Mouse (Mus musculus) limb, embryonic 14.5 days (tissue): ENCODE data around the gene Hsd17b13. TPM values are rescaled to one million over a fixed set of nuclear protein-coding genes. Genes with fewer than 3 reads are reported as not detected.

Experiments used
- ATAC-seq: fragments of 200-750 bp; cut with Nextera tagmentation; 2 replicates; pipeline ENCODE4 v1.8.0; 2017; ENCODE audit warnings: low read depth, moderate number of reproducible peaks, moderate TSS enrichment; ENCODE audit not compliant: low FRiP score
- DNase-seq: peaks from one replicate; pipeline ENCODE4 v3.0.0-alpha.2; 2015; ENCODE audit warnings: low spot score
- H3K27ac ChIP-seq: fragments of 300-500 bp; sonication (generic); replicated peaks from 2 replicates; pipeline ENCODE4 v1.5.1; 2014; ENCODE audit warnings: low read depth, mild to moderate bottlenecking, low read length, moderate library complexity, mixed read lengths
- H3K27me3 ChIP-seq: fragments of 300-500 bp; sonication (generic); 2 replicates; pipeline ENCODE4 v1.6.1; 2014; ENCODE audit warnings: low read length, mixed read lengths; ENCODE audit not compliant: control insufficient read depth, insufficient read depth
- H3K36me3 ChIP-seq: fragments of 300-500 bp; sonication (generic); 2 replicates; pipeline ENCODE4 v1.6.1; 2014; ENCODE audit warnings: mild to moderate bottlenecking, low read length, moderate library complexity, mixed read lengths; ENCODE audit not compliant: control insufficient read depth, insufficient read depth
- H3K4me1 ChIP-seq: fragments of 300-500 bp; sonication (generic); 2 replicates; pipeline ENCODE4 v1.6.1; 2014; ENCODE audit warnings: antibody characterized with exemption, low read length, mixed read lengths; ENCODE audit not compliant: control insufficient read depth, insufficient read depth
- H3K4me2 ChIP-seq: fragments of 300-500 bp; sonication (generic); replicated peaks from 2 replicates; pipeline ENCODE4 v1.6.1; 2014; ENCODE audit warnings: low read depth, mild to moderate bottlenecking, low read length, moderate library complexity; ENCODE audit not compliant: severe bottlenecking
- H3K4me3 ChIP-seq: fragments of 300-500 bp; sonication (generic); replicated peaks from 2 replicates; pipeline ENCODE4 v1.5.1; 2014; ENCODE audit warnings: low read length
- H3K9ac ChIP-seq: fragments of 300-500 bp; sonication (generic); 2 replicates; pipeline ENCODE4 v1.6.1; 2014; ENCODE audit warnings: mild to moderate bottlenecking, low read depth, low read length, moderate library complexity; ENCODE audit not compliant: severe bottlenecking
- H3K9me3 ChIP-seq: fragments of 300-500 bp; sonication (generic); 2 replicates; pipeline ENCODE4 v1.6.1; 2016; ENCODE audit warnings: low read length; ENCODE audit not compliant: control insufficient read depth
- POLR2A ChIP-seq: fragments of 200-500 bp; IDR thresholded peaks from 2 replicates; pipeline ENCODE4 v1.8.0; 2012; ENCODE audit warnings: inconsistent platforms, mild to moderate bottlenecking, moderate library complexity, borderline replicate concordance; ENCODE audit not compliant: insufficient read depth, insufficient read length; ENCODE audit errors: extremely low read depth
- WGBS: fragments of 180-500 bp; shearing (Covaris S2); extraction: QIAGEN DNeasy Blood & Tissue Kit; methylation state at CpG from one replicate; pipeline ENCODE4 v1.1.7; 2014; 5-methylcytosine and 5-hydroxymethylcytosine counted together
- polyA plus RNA-seq, 2 experiments: library from polyadenylated mRNA; depleted of rRNA in 1 of 2; stranded (reverse) in 1 of 2; unstranded in 1 of 2; fragments of >200 nt; fragmentation: Nextera tagmentation in 1 of 2; extraction: Ambion mirVana in 1 of 2; gene quantifications; 2 replicates each; pipeline versions ENCODE4 v1.2.1 to v1.2.3; 2012 to 2014

Gene Hsd17b13
- polyA plus RNA-seq, 2 experiments: 0.04 to 0.17 TPM

DNA sequence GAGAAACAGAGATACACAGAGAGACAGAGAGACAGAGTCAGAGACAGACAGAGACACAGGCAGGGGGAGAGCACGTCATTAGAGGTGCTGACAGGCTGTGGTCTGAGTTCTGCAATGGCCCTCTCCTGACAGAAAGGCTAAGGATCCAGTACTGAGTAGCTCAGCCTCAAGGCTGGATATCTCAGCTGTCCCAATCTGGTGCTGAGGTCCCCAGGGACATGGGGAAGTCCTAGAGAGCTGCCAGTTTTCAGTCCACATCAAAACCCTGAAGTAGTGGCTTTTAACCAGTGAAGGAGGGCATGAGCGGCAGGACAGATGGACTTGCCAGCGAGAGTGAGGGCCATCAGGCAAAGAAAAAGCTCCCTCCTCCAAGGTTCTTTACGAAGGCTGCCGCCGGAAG is 54.1 kb downstream of the Hsd17b13 start:
- Histone ChIP-seq H3K9ac (no peak overlapping the region), H3K36me3 (no peaks in the 10 kb centered on the region), H3K9me3 (no peaks in the 10 kb centered on the region), H3K4me2 (no peak overlapping the region), H3K4me1 (peaks cover 6% of the 10 kb centered on the region; the same call in 1 of the 2 replicates), H3K27me3 (no peaks in the 10 kb centered on the region), H3K27ac (no peak overlapping the region), H3K4me3 (no peak overlapping the region)
- WGBS: 84% methylated on average over 6 of the region's 6 CpGs
- TF ChIP-seq POLR2A: no peak
- ATAC-seq: no peak
- no peak for DNase-seq

GRCm38 (mm10) chr5:103922436-103922835 is 54.8 kb downstream of the Hsd17b13 start:
- Histone ChIP-seq H3K4me1 (no peaks in the 10 kb centered on the region), H3K4me3 (no peak overlapping the region), H3K9ac (no peak overlapping the region), H3K27me3 (no peaks in the 10 kb centered on the region), H3K4me2 (no peak overlapping the region), H3K9me3 (no peaks in the 10 kb centered on the region), H3K27ac (no peak overlapping the region), H3K36me3 (no peaks in the 10 kb centered on the region)
- TF ChIP-seq POLR2A: no peak
- ATAC-seq (no peak), DNase-seq (no peak)
- 70% methylated on average over 5 of the region's 5 CpGs for WGBS

DNA sequence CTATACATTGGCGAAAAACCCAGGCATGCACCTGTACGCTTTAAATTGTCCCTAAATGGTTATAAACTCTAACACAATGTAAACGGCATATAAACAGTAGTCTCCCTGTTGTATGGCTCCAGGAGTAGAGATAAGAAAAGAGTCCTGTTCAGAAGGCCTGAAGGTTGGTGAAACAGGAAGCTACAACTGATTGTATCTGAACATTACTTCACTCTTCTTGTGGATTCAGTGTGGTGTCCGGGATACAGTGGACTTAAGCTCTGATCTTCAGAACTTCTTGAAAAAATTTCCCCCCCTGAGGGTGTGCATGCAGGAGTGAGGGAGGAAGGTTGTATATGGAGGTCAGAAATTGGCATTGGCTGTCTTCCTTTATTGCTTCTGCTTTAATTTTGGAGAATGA is 57.7 kb downstream of the Hsd17b13 start:
- Histone ChIP-seq H3K9ac (no peak overlapping the region), H3K36me3 (no peaks in the 10 kb centered on the region), H3K27me3 (no peaks in the 10 kb centered on the region), H3K9me3 (no peaks in the 10 kb centered on the region), H3K4me1 (no peaks in the 10 kb centered on the region), H3K27ac (no peak overlapping the region), H3K4me3 (no peak overlapping the region), H3K4me2 (no peak overlapping the region)
- no peak for DNase-seq
- ATAC-seq: no peak
- TF ChIP-seq POLR2A: no peak
- WGBS: 71% methylated on average over 4 of the region's 4 CpGs

DNA sequence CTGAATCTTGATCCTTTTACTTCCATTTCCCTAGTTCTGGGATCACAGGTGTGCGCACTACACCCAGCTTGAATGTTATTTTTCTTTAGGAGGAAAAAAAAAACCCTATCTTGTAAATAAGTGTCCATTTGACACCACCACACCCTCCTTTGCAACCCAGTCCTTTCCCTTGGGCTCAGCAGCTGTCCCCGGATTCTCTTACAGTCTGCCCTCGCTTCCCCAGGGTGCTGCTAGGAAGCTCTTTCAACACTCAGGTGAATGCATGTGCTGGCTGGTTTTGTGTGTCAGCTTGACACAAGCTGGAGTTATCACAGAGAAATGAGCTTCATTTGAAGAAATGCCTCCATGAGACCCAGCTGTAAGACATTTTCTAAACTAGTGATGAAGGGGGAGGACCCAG is 59.0 kb downstream of the Hsd17b13 start:
- WGBS: 69% methylated on average over 3 of the region's 3 CpGs

GRCm38 (mm10) chr5:103917357-103917895 is 59.8 kb downstream of the Hsd17b13 start:
- Histone ChIP-seq H3K36me3 (no peaks in the 10 kb centered on the region), H3K4me2 (no peak overlapping the region), H3K4me1 (no peaks in the 10 kb centered on the region), H3K9me3 (no peaks in the 10 kb centered on the region), H3K4me3 (no peak overlapping the region), H3K27me3 (no peaks in the 10 kb centered on the region), H3K27ac (no peak overlapping the region), H3K9ac (no peak overlapping the region)
- no peak for TF ChIP-seq POLR2A
- DNase-seq: no peak
- WGBS: 38% methylated on average over 8 of the region's 8 CpGs
- no peak for ATAC-seq

More for the DNA sequence above, 59.0 kb downstream of the Hsd17b13 start:
- DNase-seq (no peak), ATAC-seq (no peak)
- Histone ChIP-seq H3K9ac (no peak overlapping the region), H3K27me3 (no peaks in the 10 kb centered on the region), H3K27ac (no peak overlapping the region), H3K4me1 (no peaks in the 10 kb centered on the region), H3K9me3 (no peaks in the 10 kb centered on the region), H3K36me3 (no peaks in the 10 kb centered on the region), H3K4me2 (no peak overlapping the region), H3K4me3 (no peak overlapping the region)
- no peak for TF ChIP-seq POLR2A
